Mouse (Mus musculus): ENCODE data around the gene Mitf. TPM values are rescaled to one million over a fixed set of nuclear protein-coding genes. Genes with fewer than 3 reads are reported as not detected.

Gene Mitf
- polyA plus RNA-seq, 1 experiment from 2014 or later, result 0.40 TPM

- no peak for ATAC-seq (ENCODE audit: low read depth)
- WGBS (ENCODE audit: insufficient replicate concordance), result 66% methylated on average over 3 of the region's 3 CpGs
- Histone ChIP-seq H3K27me3 (ENCODE audit: control insufficient read depth, insufficient read depth, low read depth, low read length) (no peaks in the 10 kb centered on the region), H3K9ac (ENCODE audit: low read depth, low read length) (no peak overlapping the region), H3K9me3 (replicated peaks; ENCODE audit: control insufficient read depth, low read length) (no peaks in the 10 kb centered on the region), H3K4me3 (ENCODE audit: low read depth, low read length) (no peak overlapping the region), H3K36me3 (ENCODE audit: control insufficient read depth, insufficient read depth) (no peaks in the 10 kb centered on the region), H3K4me1 (ENCODE audit: control insufficient read depth, low read depth, low read length) (no peaks in the 10 kb centered on the region), H3K4me2 (ENCODE audit: low read depth, low read length) (no peak overlapping the region), H3K27ac (ENCODE audit: low read length) (no peak overlapping the region)
Observed at GRCm38 (mm10) chr6:97924221-97924620, 117.4 kb downstream of the Mitf start.

GRCm38 (mm10) chr6:97929051-97929450 is 122.2 kb downstream of the Mitf start:
- no peak overlapping the region for H3K4me2 ChIP-seq (ENCODE audit: low read depth, low read length)
- ATAC-seq (ENCODE audit: low read depth), result no peak
- H3K4me3 ChIP-seq (ENCODE audit: low read depth, low read length), result no peak overlapping the region
- H3K27ac ChIP-seq (ENCODE audit: low read length), result no peak overlapping the region
- H3K36me3 ChIP-seq (ENCODE audit: control insufficient read depth, insufficient read depth), result no peaks in the 10 kb centered on the region
- H3K9me3 ChIP-seq (replicated peaks; ENCODE audit: control insufficient read depth, low read length), result no peaks in the 10 kb centered on the region
- WGBS (ENCODE audit: insufficient replicate concordance), result 55% methylated on average over 3 of the region's 3 CpGs
- no peak overlapping the region for H3K9ac ChIP-seq (ENCODE audit: low read depth, low read length)
- no peaks in the 10 kb centered on the region for H3K27me3 ChIP-seq (ENCODE audit: control insufficient read depth, insufficient read depth, low read depth, low read length)
- no peaks in the 10 kb centered on the region for H3K4me1 ChIP-seq (ENCODE audit: control insufficient read depth, low read depth, low read length)

DNA sequence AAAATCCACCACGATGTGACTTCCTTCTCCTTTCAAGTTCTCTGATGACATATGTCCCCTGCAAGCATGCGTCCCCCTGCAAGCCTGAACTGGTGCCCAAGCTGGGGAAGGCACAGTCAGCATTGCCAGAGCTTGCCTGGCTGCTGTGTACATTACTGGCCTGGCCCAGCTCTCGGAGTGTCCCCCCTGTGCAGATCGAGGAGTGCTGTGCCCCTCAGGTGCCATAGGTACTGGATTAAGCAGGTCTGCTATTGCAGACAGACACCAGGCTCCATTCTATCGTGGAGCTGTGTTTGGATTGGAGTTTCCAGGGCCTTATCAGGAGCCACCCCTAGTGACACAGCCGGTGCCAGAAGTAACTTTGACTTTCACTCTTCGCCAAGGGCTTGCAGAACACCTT is 122.6 kb downstream of the Mitf start:
- WGBS (ENCODE audit: insufficient replicate concordance), result 25% methylated on average over 7 of the region's 7 CpGs
- H3K9ac ChIP-seq (ENCODE audit: low read depth, low read length), result no peak overlapping the region
- H3K4me2 ChIP-seq (ENCODE audit: low read depth, low read length), result no peak overlapping the region
- H3K27ac ChIP-seq (ENCODE audit: low read length), result no peak overlapping the region
- H3K4me3 ChIP-seq (ENCODE audit: low read depth, low read length), result no peak overlapping the region
- no peaks in the 10 kb centered on the region for H3K9me3 ChIP-seq (replicated peaks; ENCODE audit: control insufficient read depth, low read length)
- no peak for ATAC-seq (ENCODE audit: low read depth)
- H3K36me3 ChIP-seq (ENCODE audit: control insufficient read depth, insufficient read depth), result no peaks in the 10 kb centered on the region
- H3K4me1 ChIP-seq (ENCODE audit: control insufficient read depth, low read depth, low read length), result no peaks in the 10 kb centered on the region
- no peaks in the 10 kb centered on the region for H3K27me3 ChIP-seq (ENCODE audit: control insufficient read depth, insufficient read depth, low read depth, low read length)

DNA sequence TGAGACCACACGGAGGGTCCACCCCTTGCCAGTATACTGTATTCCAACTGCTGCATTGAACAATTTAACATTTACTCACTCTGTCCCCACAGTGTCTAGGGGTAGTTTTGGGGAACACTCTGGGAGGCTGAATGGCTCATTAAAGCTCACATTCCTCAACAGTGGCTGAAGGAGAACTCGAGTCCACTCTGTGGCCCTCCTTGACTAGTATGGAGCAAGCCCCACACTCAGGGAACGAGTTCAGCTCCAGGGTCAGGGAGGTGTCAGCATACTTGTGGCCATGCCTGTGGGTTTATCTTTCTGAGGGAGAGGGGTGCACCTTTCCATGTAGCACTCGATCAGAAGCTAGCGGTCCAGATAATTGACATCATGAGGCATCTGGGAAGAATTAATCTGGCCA is 130.3 kb downstream of the Mitf start:
- H3K36me3 ChIP-seq (ENCODE audit: control insufficient read depth, insufficient read depth), result no peaks in the 10 kb centered on the region
- no peak overlapping the region for H3K4me3 ChIP-seq (ENCODE audit: low read depth, low read length)
- no peak for ATAC-seq (ENCODE audit: low read depth)
- no peaks in the 10 kb centered on the region for H3K27me3 ChIP-seq (ENCODE audit: control insufficient read depth, insufficient read depth, low read depth, low read length)
- no peak overlapping the region for H3K4me2 ChIP-seq (ENCODE audit: low read depth, low read length)
- no peak overlapping the region for H3K9ac ChIP-seq (ENCODE audit: low read depth, low read length)
- H3K27ac ChIP-seq (ENCODE audit: low read length), result no peak overlapping the region
- H3K4me1 ChIP-seq (ENCODE audit: control insufficient read depth, low read depth, low read length), result no peaks in the 10 kb centered on the region
- H3K9me3 ChIP-seq (replicated peaks; ENCODE audit: control insufficient read depth, low read length), result no peaks in the 10 kb centered on the region
- 67% methylated on average over 5 of the region's 5 CpGs for WGBS (ENCODE audit: insufficient replicate concordance)

GRCm38 (mm10) chr6:97937897-97938614 is 131.2 kb downstream of the Mitf start:
- ATAC-seq (ENCODE audit: low read depth), result no peak
- H3K27ac ChIP-seq (ENCODE audit: low read length), result no peak overlapping the region
- H3K27me3 ChIP-seq (ENCODE audit: control insufficient read depth, insufficient read depth, low read depth, low read length), result no peaks in the 10 kb centered on the region
- no peaks in the 10 kb centered on the region for H3K9me3 ChIP-seq (replicated peaks; ENCODE audit: control insufficient read depth, low read length)
- H3K36me3 ChIP-seq (ENCODE audit: control insufficient read depth, insufficient read depth), result no peaks in the 10 kb centered on the region
- H3K9ac ChIP-seq (ENCODE audit: low read depth, low read length), result no peak overlapping the region
- no peak overlapping the region for H3K4me3 ChIP-seq (ENCODE audit: low read depth, low read length)
- H3K4me2 ChIP-seq (ENCODE audit: low read depth, low read length), result no peak overlapping the region
- H3K4me1 ChIP-seq (ENCODE audit: control insufficient read depth, low read depth, low read length), result no peaks in the 10 kb centered on the region
- 73% methylated on average over 11 of the region's 11 CpGs for WGBS (ENCODE audit: insufficient replicate concordance)

GRCm38 (mm10) chr6:97940916-97941315 is 134.1 kb downstream of the Mitf start:
- Histone ChIP-seq H3K4me2 (ENCODE audit: low read depth, low read length) (no peak overlapping the region), H3K4me1 (ENCODE audit: control insufficient read depth, low read depth, low read length) (no peaks in the 10 kb centered on the region), H3K27ac (ENCODE audit: low read length) (no peak overlapping the region), H3K9ac (ENCODE audit: low read depth, low read length) (no peak overlapping the region), H3K4me3 (ENCODE audit: low read depth, low read length) (no peak overlapping the region), H3K9me3 (replicated peaks; ENCODE audit: control insufficient read depth, low read length) (no peaks in the 10 kb centered on the region), H3K36me3 (ENCODE audit: control insufficient read depth, insufficient read depth) (no peaks in the 10 kb centered on the region), H3K27me3 (ENCODE audit: control insufficient read depth, insufficient read depth, low read depth, low read length) (no peaks in the 10 kb centered on the region)
- ATAC-seq (ENCODE audit: low read depth), result no peak
- WGBS (ENCODE audit: insufficient replicate concordance), result 72% methylated on average over 12 of the region's 12 CpGs

GRCm38 (mm10) chr6:97950033-97950881 is 143.4 kb downstream of the Mitf start:
- Histone ChIP-seq H3K27me3 (ENCODE audit: control insufficient read depth, insufficient read depth, low read depth, low read length) (no peaks in the 10 kb centered on the region), H3K4me1 (ENCODE audit: control insufficient read depth, low read depth, low read length) (no peaks in the 10 kb centered on the region), H3K9ac (ENCODE audit: low read depth, low read length) (no peak overlapping the region), H3K4me3 (ENCODE audit: low read depth, low read length) (no peak overlapping the region), H3K27ac (ENCODE audit: low read length) (no peak overlapping the region), H3K9me3 (replicated peaks; ENCODE audit: control insufficient read depth, low read length) (no peaks in the 10 kb centered on the region), H3K36me3 (ENCODE audit: control insufficient read depth, insufficient read depth) (no peaks in the 10 kb centered on the region), H3K4me2 (ENCODE audit: low read depth, low read length) (no peak overlapping the region)
- no peak for ATAC-seq (ENCODE audit: low read depth)
- WGBS (ENCODE audit: insufficient replicate concordance), result 65% methylated on average over 13 of the region's 13 CpGs

DNA sequence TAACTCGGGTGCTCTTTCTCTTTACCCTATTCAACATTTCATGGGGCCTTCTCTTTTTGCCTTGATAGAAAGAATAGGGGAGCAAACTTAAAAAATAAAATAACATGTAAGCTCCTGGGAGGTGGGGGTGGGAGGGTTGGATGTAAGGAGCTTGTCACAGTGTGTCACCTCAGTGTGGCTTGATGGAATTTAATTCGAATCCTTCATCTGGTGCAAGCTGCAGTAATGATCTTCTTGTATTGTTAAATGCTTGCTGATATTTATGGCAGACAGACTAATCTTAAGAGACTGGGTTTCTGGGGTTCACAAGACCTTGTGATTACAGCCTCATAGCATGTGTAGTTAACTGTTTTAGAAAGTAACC is 144.0 kb downstream of the Mitf start:
- Histone ChIP-seq H3K9me3 (replicated peaks; ENCODE audit: control insufficient read depth, low read length) (no peaks in the 10 kb centered on the region), H3K27me3 (ENCODE audit: control insufficient read depth, insufficient read depth, low read depth, low read length) (no peaks in the 10 kb centered on the region), H3K4me3 (ENCODE audit: low read depth, low read length) (no peak overlapping the region), H3K36me3 (ENCODE audit: control insufficient read depth, insufficient read depth) (no peaks in the 10 kb centered on the region), H3K4me2 (ENCODE audit: low read depth, low read length) (no peak overlapping the region), H3K9ac (ENCODE audit: low read depth, low read length) (no peak overlapping the region), H3K27ac (ENCODE audit: low read length) (no peak overlapping the region), H3K4me1 (ENCODE audit: control insufficient read depth, low read depth, low read length) (no peaks in the 10 kb centered on the region)
- no peak for ATAC-seq (ENCODE audit: low read depth)
- WGBS (ENCODE audit: insufficient replicate concordance), result 50% methylated on average over 2 of the region's 2 CpGs

- Histone ChIP-seq H3K4me2 (ENCODE audit: low read depth, low read length) (no peak overlapping the region), H3K4me1 (ENCODE audit: control insufficient read depth, low read depth, low read length) (no peaks in the 10 kb centered on the region), H3K27ac (ENCODE audit: low read length) (no peak overlapping the region), H3K9ac (ENCODE audit: low read depth, low read length) (no peak overlapping the region), H3K27me3 (ENCODE audit: control insufficient read depth, insufficient read depth, low read depth, low read length) (no peaks in the 10 kb centered on the region), H3K9me3 (replicated peaks; ENCODE audit: control insufficient read depth, low read length) (no peaks in the 10 kb centered on the region), H3K36me3 (ENCODE audit: control insufficient read depth, insufficient read depth) (no peaks in the 10 kb centered on the region), H3K4me3 (ENCODE audit: low read depth, low read length) (no peak overlapping the region)
- 63% methylated on average over 1 of the region's 1 CpGs for WGBS (ENCODE audit: insufficient replicate concordance)
- ATAC-seq (ENCODE audit: low read depth), result no peak
Observed at GRCm38 (mm10) chr6:97951711-97952110, 144.9 kb downstream of the Mitf start.
